Mouse (Mus musculus): ENCODE measurements around the gene Ptpro. TPM values are rescaled to one million over a fixed set of nuclear protein-coding genes. Genes with fewer than 3 reads are reported as not detected.

The Ptpro gene
- polyA plus RNA-seq, 1 experiment from 2014 or later, result 1.8 TPM

GRCm38 (mm10) chr6:137253415-137253814 is 1.3 kb downstream of the Ptpro start:
- Histone ChIP-seq H3K27me3 (replicated peaks; ENCODE audit: control insufficient read depth, insufficient read depth, low read length) (peaks cover 12% of the 10 kb centered on the region), H3K9me3 (ENCODE audit: control insufficient read depth, low read length) (no peaks in the 10 kb centered on the region), H3K36me3 (ENCODE audit: control insufficient read depth, insufficient read depth, low read length) (no peaks in the 10 kb centered on the region), H3K4me1 (ENCODE audit: control insufficient read depth, insufficient read depth, low read length) (no peaks in the 10 kb centered on the region; the same call in 1 of the 2 replicates), H3K9ac (ENCODE audit: low read depth, low read length) (no peak overlapping the region), H3K4me3 (ENCODE audit: low read length) (no peak overlapping the region), H3K27ac (ENCODE audit: low read length) (no peak overlapping the region), H3K4me2 (ENCODE audit: low read depth, low read length) (no peak overlapping the region; the same call in 1 of the 2 replicates)
- WGBS, result 7% methylated on average over 7 of the region's 7 CpGs
- ATAC-seq, result no peak

- no peak overlapping the region for H3K27ac ChIP-seq (ENCODE audit: low read length)
- no peaks in the 10 kb centered on the region for H3K27me3 ChIP-seq (replicated peaks; ENCODE audit: control insufficient read depth, insufficient read depth, low read length)
- no peaks in the 10 kb centered on the region for H3K36me3 ChIP-seq (ENCODE audit: control insufficient read depth, insufficient read depth, low read length)
- H3K4me3 ChIP-seq (ENCODE audit: low read length), result no peak overlapping the region
- no peak overlapping the region for H3K9ac ChIP-seq (ENCODE audit: low read depth, low read length)
- ATAC-seq, result no peak
- H3K4me1 ChIP-seq (ENCODE audit: control insufficient read depth, insufficient read depth, low read length), result no peaks in the 10 kb centered on the region
- 100% methylated on average over 1 of the region's 1 CpGs for WGBS
- H3K9me3 ChIP-seq (ENCODE audit: control insufficient read depth, low read length), result peaks cover 4% of the 10 kb centered on the region; the same call in 1 of the 2 replicates
- H3K4me2 ChIP-seq (ENCODE audit: low read depth, low read length), result no peak overlapping the region
Observed at GRCm38 (mm10) chr6:137261033-137261432, 8.9 kb downstream of the Ptpro start.

GRCm38 (mm10) chr6:137262087-137262486 is 10.0 kb downstream of the Ptpro start:
- no peak for ATAC-seq
- 57% methylated on average over 3 of the region's 3 CpGs for WGBS
- Histone ChIP-seq H3K27ac (ENCODE audit: low read length) (no peak overlapping the region), H3K27me3 (replicated peaks; ENCODE audit: control insufficient read depth, insufficient read depth, low read length) (no peaks in the 10 kb centered on the region), H3K4me3 (ENCODE audit: low read length) (no peak overlapping the region), H3K9ac (ENCODE audit: low read depth, low read length) (no peak overlapping the region), H3K4me2 (ENCODE audit: low read depth, low read length) (no peak overlapping the region), H3K4me1 (ENCODE audit: control insufficient read depth, insufficient read depth, low read length) (no peaks in the 10 kb centered on the region), H3K36me3 (ENCODE audit: control insufficient read depth, insufficient read depth, low read length) (no peaks in the 10 kb centered on the region), H3K9me3 (ENCODE audit: control insufficient read depth, low read length) (peaks cover 4% of the 10 kb centered on the region; the same call in 1 of the 2 replicates)

GRCm38 (mm10) chr6:137268019-137268418 is 15.9 kb downstream of the Ptpro start:
- Histone ChIP-seq H3K27ac (ENCODE audit: low read length) (no peak overlapping the region), H3K4me2 (ENCODE audit: low read depth, low read length) (no peak overlapping the region), H3K4me3 (ENCODE audit: low read length) (no peak overlapping the region), H3K9me3 (ENCODE audit: control insufficient read depth, low read length) (no peaks in the 10 kb centered on the region), H3K27me3 (replicated peaks; ENCODE audit: control insufficient read depth, insufficient read depth, low read length) (no peaks in the 10 kb centered on the region), H3K36me3 (ENCODE audit: control insufficient read depth, insufficient read depth, low read length) (no peaks in the 10 kb centered on the region), H3K4me1 (ENCODE audit: control insufficient read depth, insufficient read depth, low read length) (no peaks in the 10 kb centered on the region), H3K9ac (ENCODE audit: low read depth, low read length) (no peak overlapping the region)
- no peak for ATAC-seq
- 67% methylated on average over 8 of the region's 8 CpGs for WGBS

- Histone ChIP-seq H3K27ac (ENCODE audit: low read length) (no peak overlapping the region), H3K9me3 (ENCODE audit: control insufficient read depth, low read length) (no peaks in the 10 kb centered on the region), H3K36me3 (ENCODE audit: control insufficient read depth, insufficient read depth, low read length) (no peaks in the 10 kb centered on the region), H3K4me2 (ENCODE audit: low read depth, low read length) (no peak overlapping the region), H3K4me3 (ENCODE audit: low read length) (no peak overlapping the region), H3K9ac (ENCODE audit: low read depth, low read length) (no peak overlapping the region), H3K4me1 (ENCODE audit: control insufficient read depth, insufficient read depth, low read length) (no peaks in the 10 kb centered on the region), H3K27me3 (replicated peaks; ENCODE audit: control insufficient read depth, insufficient read depth, low read length) (no peaks in the 10 kb centered on the region)
- no peak for ATAC-seq
- WGBS, result 81% methylated on average over 10 of the region's 10 CpGs
Observed at GRCm38 (mm10) chr6:137268592-137268991, 16.5 kb downstream of the Ptpro start.

GRCm38 (mm10) chr6:137272513-137272912 is 20.4 kb downstream of the Ptpro start:
- Histone ChIP-seq H3K9me3 (ENCODE audit: control insufficient read depth, low read length) (no peaks in the 10 kb centered on the region), H3K9ac (ENCODE audit: low read depth, low read length) (no peak overlapping the region), H3K4me3 (ENCODE audit: low read length) (no peak overlapping the region), H3K36me3 (ENCODE audit: control insufficient read depth, insufficient read depth, low read length) (no peaks in the 10 kb centered on the region), H3K4me1 (ENCODE audit: control insufficient read depth, insufficient read depth, low read length) (no peaks in the 10 kb centered on the region), H3K27me3 (replicated peaks; ENCODE audit: control insufficient read depth, insufficient read depth, low read length) (no peaks in the 10 kb centered on the region), H3K27ac (ENCODE audit: low read length) (no peak overlapping the region), H3K4me2 (ENCODE audit: low read depth, low read length) (no peak overlapping the region)
- WGBS, result 87% methylated on average over 8 of the region's 8 CpGs
- ATAC-seq, result no peak

GRCm38 (mm10) chr6:137277587-137277994 is 25.5 kb downstream of the Ptpro start:
- H3K36me3 ChIP-seq (ENCODE audit: control insufficient read depth, insufficient read depth, low read length), result no peaks in the 10 kb centered on the region
- no peaks in the 10 kb centered on the region for H3K4me1 ChIP-seq (ENCODE audit: control insufficient read depth, insufficient read depth, low read length)
- H3K4me2 ChIP-seq (ENCODE audit: low read depth, low read length), result no peak overlapping the region
- no peak overlapping the region for H3K27ac ChIP-seq (ENCODE audit: low read length)
- H3K27me3 ChIP-seq (replicated peaks; ENCODE audit: control insufficient read depth, insufficient read depth, low read length), result no peaks in the 10 kb centered on the region
- 66% methylated on average over 12 of the region's 12 CpGs for WGBS
- no peak for ATAC-seq
- no peak overlapping the region for H3K9ac ChIP-seq (ENCODE audit: low read depth, low read length)
- H3K4me3 ChIP-seq (ENCODE audit: low read length), result no peak overlapping the region
- H3K9me3 ChIP-seq (ENCODE audit: control insufficient read depth, low read length), result no peaks in the 10 kb centered on the region

GRCm38 (mm10) chr6:137279576-137279975 is 27.5 kb downstream of the Ptpro start:
- H3K27me3 ChIP-seq (replicated peaks; ENCODE audit: control insufficient read depth, insufficient read depth, low read length), result no peaks in the 10 kb centered on the region
- ATAC-seq, result no peak
- no peaks in the 10 kb centered on the region for H3K9me3 ChIP-seq (ENCODE audit: control insufficient read depth, low read length)
- H3K4me1 ChIP-seq (ENCODE audit: control insufficient read depth, insufficient read depth, low read length), result no peaks in the 10 kb centered on the region
- H3K4me2 ChIP-seq (ENCODE audit: low read depth, low read length), result no peak overlapping the region
- no peak overlapping the region for H3K27ac ChIP-seq (ENCODE audit: low read length)
- no peak overlapping the region for H3K9ac ChIP-seq (ENCODE audit: low read depth, low read length)
- H3K4me3 ChIP-seq (ENCODE audit: low read length), result no peak overlapping the region
- no peaks in the 10 kb centered on the region for H3K36me3 ChIP-seq (ENCODE audit: control insufficient read depth, insufficient read depth, low read length)
- WGBS, result 79% methylated on average over 7 of the region's 7 CpGs

GRCm38 (mm10) chr6:137281541-137282049 is 29.5 kb downstream of the Ptpro start:
- Histone ChIP-seq H3K4me1 (ENCODE audit: control insufficient read depth, insufficient read depth, low read length) (no peaks in the 10 kb centered on the region), H3K9ac (ENCODE audit: low read depth, low read length) (no peak overlapping the region), H3K27me3 (replicated peaks; ENCODE audit: control insufficient read depth, insufficient read depth, low read length) (no peaks in the 10 kb centered on the region), H3K4me2 (ENCODE audit: low read depth, low read length) (no peak overlapping the region), H3K27ac (ENCODE audit: low read length) (no peak overlapping the region), H3K4me3 (ENCODE audit: low read length) (no peak overlapping the region), H3K36me3 (ENCODE audit: control insufficient read depth, insufficient read depth, low read length) (no peaks in the 10 kb centered on the region), H3K9me3 (ENCODE audit: control insufficient read depth, low read length) (no peaks in the 10 kb centered on the region)
- 74% methylated on average over 6 of the region's 6 CpGs for WGBS
- no peak for ATAC-seq

GRCm38 (mm10) chr6:137282050-137282449 is 29.9 kb downstream of the Ptpro start:
- ATAC-seq, result no peak
- H3K9ac ChIP-seq (ENCODE audit: low read depth, low read length), result no peak overlapping the region

More at GRCm38 (mm10) chr6:137282050-137282449, 29.9 kb downstream of the Ptpro start:
- no peaks in the 10 kb centered on the region for H3K27me3 ChIP-seq (replicated peaks; ENCODE audit: control insufficient read depth, insufficient read depth, low read length)
- H3K4me1 ChIP-seq (ENCODE audit: control insufficient read depth, insufficient read depth, low read length), result no peaks in the 10 kb centered on the region
- WGBS, result 64% methylated on average over 7 of the region's 7 CpGs
- H3K36me3 ChIP-seq (ENCODE audit: control insufficient read depth, insufficient read depth, low read length), result no peaks in the 10 kb centered on the region
- H3K4me2 ChIP-seq (ENCODE audit: low read depth, low read length), result no peak overlapping the region
- no peak overlapping the region for H3K4me3 ChIP-seq (ENCODE audit: low read length)
- no peaks in the 10 kb centered on the region for H3K9me3 ChIP-seq (ENCODE audit: control insufficient read depth, low read length)
- no peak overlapping the region for H3K27ac ChIP-seq (ENCODE audit: low read length)
